Mouse (Mus musculus) limb, embryonic 15.5 days (tissue): ENCODE results near the gene Calml4. TPM values are rescaled to one million over a fixed set of nuclear protein-coding genes. Genes with fewer than 3 reads are reported as not detected.
"Not testable (repeated sequence)": the region's sequence is repeated elsewhere in the genome, so short reads cannot be mapped to it uniquely, and the experiment has no call there.

ENCODE experiments used
- ATAC-seq: fragments of 200-750 bp; cut with Nextera tagmentation; 2 replicates; pipeline ENCODE4 v1.8.0; 2017; ENCODE audit warnings: low read depth, moderate TSS enrichment; ENCODE audit not compliant: insufficient number of reproducible peaks, low FRiP score, low TSS enrichment
- H3K27ac ChIP-seq: fragments of 300-500 bp; sonication (generic); 2 replicates; pipeline ENCODE4 v1.5.1; 2015; ENCODE audit warnings: moderate library complexity, mild to moderate bottlenecking, inconsistent platforms
- H3K27me3 ChIP-seq: fragments of 300-500 bp; sonication (generic); 2 replicates; pipeline ENCODE4 v1.6.1; 2015; ENCODE audit warnings: inconsistent platforms
- H3K36me3 ChIP-seq: fragments of 300-500 bp; sonication (generic); 2 replicates; pipeline ENCODE4 v1.6.1; 2015; ENCODE audit warnings: inconsistent platforms
- H3K4me1 ChIP-seq: fragments of 300-500 bp; sonication (generic); 2 replicates; pipeline ENCODE4 v1.6.1; 2015; ENCODE audit warnings: inconsistent platforms
- H3K4me2 ChIP-seq: fragments of 300-500 bp; sonication (generic); 2 replicates; pipeline ENCODE4 v1.6.1; 2015; ENCODE audit warnings: mild to moderate bottlenecking, inconsistent platforms
- H3K4me3 ChIP-seq: fragments of 300-500 bp; sonication (generic); 2 replicates; pipeline ENCODE4 v1.5.1; 2015; ENCODE audit warnings: mild to moderate bottlenecking, inconsistent platforms
- H3K9ac ChIP-seq: fragments of 300-500 bp; sonication (generic); 2 replicates; pipeline ENCODE4 v1.6.1; 2015; ENCODE audit warnings: inconsistent platforms
- H3K9me3 ChIP-seq: fragments of 300-500 bp; sonication (generic); 2 replicates; pipeline ENCODE4 v1.6.1; 2016; ENCODE audit warnings: inconsistent platforms
- WGBS: fragments of 180-500 bp; shearing (Covaris S2); methylation state at CpG from one replicate; pipeline ENCODE4 v1.1.7; 2015; 5-methylcytosine and 5-hydroxymethylcytosine counted together
- polyA plus RNA-seq: library from polyadenylated mRNA; unstranded; fragments of >200 nt; fragmentation: Nextera tagmentation; extraction: Ambion mirVana; gene quantifications from 2 replicates; pipeline ENCODE4 v1.2.1, GENCODE M21; 2015

Calml4 gene
- polyA plus RNA-seq, 1 experiment from 2014 or later = 16.2 TPM

GRCm38 (mm10) chr9:62860866-62861265 lies 3.0 kb downstream of the Calml4 start:
- H3K9me3 ChIP-seq = no peaks in the 10 kb centered on the region
- H3K4me1 ChIP-seq = peaks cover 38% of the 10 kb centered on the region
- no peaks in the 10 kb centered on the region for H3K36me3 ChIP-seq
- H3K27ac ChIP-seq = no peak overlapping the region
- no peaks in the 10 kb centered on the region for H3K27me3 ChIP-seq
- H3K9ac ChIP-seq = no peak overlapping the region
- no peak overlapping the region for H3K4me3 ChIP-seq
- no peak overlapping the region for H3K4me2 ChIP-seq
- ATAC-seq = no peak
- WGBS = 51% methylated on average over 4 of the region's 4 CpGs

GRCm38 (mm10) chr9:62869236-62869635 lies 11.4 kb downstream of the Calml4 start:
- H3K27ac ChIP-seq, H3K4me3 ChIP-seq, H3K9ac ChIP-seq, H3K9me3 ChIP-seq, H3K27me3 ChIP-seq, H3K4me1 ChIP-seq, H3K36me3 ChIP-seq, H3K4me2 ChIP-seq, ATAC-seq: not testable (repeated sequence)
- 86% methylated on average over 4 of the region's 4 CpGs for WGBS

- H3K9me3 ChIP-seq = no peaks in the 10 kb centered on the region
- H3K36me3 ChIP-seq = no peaks in the 10 kb centered on the region
- no peaks in the 10 kb centered on the region for H3K4me1 ChIP-seq
- H3K4me3 ChIP-seq = no peak overlapping the region
- H3K27me3 ChIP-seq = no peaks in the 10 kb centered on the region
- H3K27ac ChIP-seq = no peak overlapping the region
- H3K4me2 ChIP-seq = no peak overlapping the region
- ATAC-seq = no peak
- H3K9ac ChIP-seq = no peak overlapping the region
These were observed 12.8 kb downstream of the Calml4 start for GRCm38 (mm10) chr9:62870728-62871127.

DNA sequence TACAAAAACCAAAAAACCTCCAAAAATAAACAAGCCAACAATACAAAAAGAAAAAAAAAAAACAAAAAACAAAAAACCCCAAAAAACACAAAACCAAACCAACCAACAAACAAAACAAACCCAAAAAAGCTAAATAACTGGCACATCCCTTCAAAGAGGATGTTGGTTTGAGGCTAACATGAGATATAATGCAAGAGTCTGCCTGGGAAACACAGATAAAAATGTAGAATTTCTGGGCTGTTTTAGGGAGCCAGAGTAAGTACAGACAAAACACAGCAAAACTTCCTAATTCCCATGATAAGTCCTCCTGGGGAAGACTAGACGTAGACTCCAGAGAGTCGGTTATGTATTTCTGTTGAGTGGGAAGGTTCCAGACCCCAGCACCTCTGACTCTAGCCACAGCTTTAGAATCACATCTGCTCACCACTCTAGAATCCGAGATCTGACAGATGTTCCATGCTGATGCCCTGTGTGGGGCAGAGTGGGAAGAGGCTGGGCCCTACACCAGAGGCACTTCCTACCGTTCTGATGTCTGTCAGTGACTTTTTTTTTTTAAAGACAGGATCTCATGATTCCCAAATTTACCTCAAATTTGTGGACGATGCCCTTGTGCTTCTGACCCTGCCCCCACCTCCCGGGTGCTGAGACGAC lies 19.2 kb downstream of the Calml4 start:
- Histone ChIP-seq H3K4me1 (peaks cover 5% of the 10 kb centered on the region; the same call in 1 of the 2 replicates), H3K4me2 (no peak overlapping the region), H3K36me3 (peaks cover 15% of the 10 kb centered on the region), H3K27ac (no peak overlapping the region), H3K9me3 (no peaks in the 10 kb centered on the region), H3K9ac (no peak overlapping the region), H3K27me3 (no peaks in the 10 kb centered on the region), H3K4me3 (no peak overlapping the region)
- WGBS = 74% methylated on average over 7 of the region's 7 CpGs
- ATAC-seq = no peak

DNA sequence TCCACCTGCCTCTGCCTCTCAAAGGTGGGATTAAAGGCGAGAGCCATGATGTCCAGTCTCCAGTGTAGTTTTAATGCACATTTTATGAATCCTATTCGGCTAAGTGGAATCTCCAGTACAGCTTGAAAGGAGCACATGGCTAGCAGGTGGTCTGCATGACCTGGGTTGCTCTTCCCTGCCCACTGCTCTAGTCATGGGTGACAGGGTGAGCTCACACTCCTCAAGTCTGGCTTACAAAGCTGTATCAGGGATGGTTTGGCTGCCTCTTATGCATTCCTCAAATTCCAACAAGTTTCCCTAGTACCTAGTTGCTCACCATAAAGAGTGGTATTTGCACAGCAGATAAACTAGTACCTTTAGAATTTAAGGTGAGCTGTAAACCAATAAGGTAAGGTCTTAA lies 19.9 kb downstream of the Calml4 start:
- ATAC-seq = no peak
- H3K4me2 ChIP-seq = no peak overlapping the region
- no peak overlapping the region for H3K4me3 ChIP-seq
- no peak overlapping the region for H3K9ac ChIP-seq
- H3K27ac ChIP-seq = no peak overlapping the region
- WGBS = 48% methylated on average over 2 of the region's 2 CpGs
- H3K36me3 ChIP-seq = peaks cover 20% of the 10 kb centered on the region
- peaks cover 5% of the 10 kb centered on the region; the same call in 1 of the 2 replicates for H3K4me1 ChIP-seq
- H3K9me3 ChIP-seq = no peaks in the 10 kb centered on the region
- no peaks in the 10 kb centered on the region for H3K27me3 ChIP-seq

DNA sequence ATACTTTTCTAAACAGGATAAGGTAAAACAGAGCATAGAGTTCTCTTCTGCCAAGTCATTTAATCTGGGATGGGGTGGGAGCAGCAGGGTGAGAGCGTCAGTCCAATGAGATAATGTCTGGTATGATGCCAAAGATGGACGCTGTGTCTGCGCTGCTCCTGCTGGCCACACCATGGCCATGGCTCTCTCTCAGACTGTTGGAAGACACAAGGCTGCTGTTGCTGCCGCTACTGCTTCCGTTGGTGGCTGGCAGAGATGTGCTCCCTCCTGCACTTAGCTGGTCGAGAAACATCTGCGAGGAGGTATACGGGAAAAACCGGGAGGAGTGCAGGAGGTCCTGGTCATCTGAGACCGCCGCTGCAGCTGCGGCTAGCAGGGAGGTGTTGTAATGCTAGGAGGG lies 24.0 kb downstream of the Calml4 start:
- peaks cover 47% of the 10 kb centered on the region for H3K36me3 ChIP-seq
- no peak overlapping the region for H3K9ac ChIP-seq
- H3K9me3 ChIP-seq = no peaks in the 10 kb centered on the region
- 0 out of 2 replicates have a peak overlapping the region, but pooled peaks have one; percentile 5 for H3K27ac ChIP-seq
- 76% methylated on average over 12 of the region's 12 CpGs for whole genome bisulfite sequencing
- no peaks in the 10 kb centered on the region for H3K27me3 ChIP-seq
- H3K4me1 ChIP-seq = peaks cover 5% of the 10 kb centered on the region; the same call in 1 of the 2 replicates
- H3K4me3 ChIP-seq = no peak overlapping the region
- H3K4me2 ChIP-seq = no peak overlapping the region
- ATAC-seq = no peak

GRCm38 (mm10) chr9:62894486-62894885 lies 36.6 kb downstream of the Calml4 start:
- WGBS = 82% methylated on average over 1 of the region's 1 CpGs
- no peaks in the 10 kb centered on the region for H3K9me3 ChIP-seq

DNA sequence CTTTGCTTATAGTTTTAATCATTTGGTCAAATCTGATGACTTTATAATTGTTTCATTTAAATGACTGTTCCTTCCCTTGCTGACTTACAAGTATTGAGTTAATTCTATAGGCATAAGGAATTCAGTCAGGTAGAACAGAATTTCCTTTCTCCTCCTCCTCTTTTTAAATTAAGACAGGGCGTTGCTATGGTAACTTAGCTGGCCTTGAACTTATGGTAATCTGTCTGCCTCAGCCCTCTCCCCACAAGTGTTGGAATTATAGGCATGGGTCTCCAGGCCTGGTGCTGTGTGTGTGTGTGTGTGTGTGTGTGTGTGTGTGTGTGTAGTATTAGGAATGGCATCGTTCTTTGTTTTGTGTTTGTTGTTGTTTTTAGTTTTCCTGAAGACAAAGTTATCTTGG lies 43.9 kb downstream of the Calml4 start:
- 94% methylated on average over 2 of the region's 2 CpGs for WGBS
- ATAC-seq = no peak
- Histone ChIP-seq H3K27me3 (no peaks in the 10 kb centered on the region), H3K4me2 (no peak overlapping the region), H3K4me3 (no peak overlapping the region), H3K9me3 (no peaks in the 10 kb centered on the region), H3K9ac (no peak overlapping the region), H3K4me1 (no peaks in the 10 kb centered on the region), H3K36me3 (peaks cover 35% of the 10 kb centered on the region), H3K27ac (no peak overlapping the region)

More at GRCm38 (mm10) chr9:62894486-62894885, 36.6 kb downstream of the Calml4 start:
- no peak overlapping the region for H3K9ac ChIP-seq
- H3K4me2 ChIP-seq = no peak overlapping the region
- no peak for ATAC-seq
- no peak overlapping the region for H3K27ac ChIP-seq
- no peaks in the 10 kb centered on the region for H3K27me3 ChIP-seq
- no peaks in the 10 kb centered on the region for H3K4me1 ChIP-seq
- no peak overlapping the region for H3K4me3 ChIP-seq
- peaks cover 54% of the 10 kb centered on the region for H3K36me3 ChIP-seq

GRCm38 (mm10) chr9:62903841-62904240 lies 46.0 kb downstream of the Calml4 start:
- Histone ChIP-seq H3K27ac (0 out of 2 replicates have a peak overlapping the region, but pooled peaks have one; percentile 3), H3K4me1 (no peaks in the 10 kb centered on the region), H3K4me3 (no peak overlapping the region), H3K36me3 (peaks cover 29% of the 10 kb centered on the region), H3K9me3 (no peaks in the 10 kb centered on the region), H3K27me3 (no peaks in the 10 kb centered on the region), H3K4me2 (no peak overlapping the region), H3K9ac (no peak overlapping the region)
- WGBS = 91% methylated on average over 2 of the region's 2 CpGs
- ATAC-seq = no peak

DNA sequence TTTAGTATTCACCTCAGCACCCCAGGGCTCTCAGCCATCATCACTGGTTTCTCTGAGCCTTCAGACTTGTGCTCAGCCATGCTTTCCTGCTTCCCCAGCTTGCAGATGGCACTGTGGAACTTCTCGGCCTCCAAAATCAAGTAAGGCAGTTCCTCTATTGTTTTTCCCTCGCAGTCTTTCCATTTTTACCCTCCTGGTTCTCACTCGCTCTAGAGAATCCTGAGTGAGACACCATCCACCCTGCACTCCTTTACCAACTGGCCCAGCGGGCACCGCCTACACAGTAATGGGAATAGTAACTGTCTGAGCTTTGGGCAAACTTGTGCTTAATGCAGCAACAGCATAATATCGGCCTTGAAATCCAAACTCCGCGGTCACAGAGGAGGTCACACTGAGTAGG lies 47.2 kb downstream of the Calml4 start:
- H3K27me3 ChIP-seq = no peaks in the 10 kb centered on the region
- no peaks in the 10 kb centered on the region for H3K9me3 ChIP-seq
- H3K4me1 ChIP-seq = no peaks in the 10 kb centered on the region
- H3K27ac ChIP-seq = no peak overlapping the region
- 95% methylated on average over 8 of the region's 8 CpGs for WGBS
- H3K4me3 ChIP-seq = no peak overlapping the region
- no peak for ATAC-seq
- H3K4me2 ChIP-seq = no peak overlapping the region
- H3K36me3 ChIP-seq = peaks cover 35% of the 10 kb centered on the region
- no peak overlapping the region for H3K9ac ChIP-seq

GRCm38 (mm10) chr9:62913390-62914069 lies 55.6 kb downstream of the Calml4 start:
- no peaks in the 10 kb centered on the region for H3K9me3 ChIP-seq
- H3K36me3 ChIP-seq = peaks cover 54% of the 10 kb centered on the region
- H3K4me1 ChIP-seq = no peaks in the 10 kb centered on the region
- no peak for ATAC-seq
- H3K9ac ChIP-seq = no peak overlapping the region
- no peak overlapping the region for H3K4me2 ChIP-seq
- 80% methylated on average over 5 of the region's 5 CpGs for WGBS
- no peaks in the 10 kb centered on the region for H3K27me3 ChIP-seq
- H3K27ac ChIP-seq = no peak overlapping the region
- no peak overlapping the region for H3K4me3 ChIP-seq

- Histone ChIP-seq H3K4me3 (no peak overlapping the region), H3K4me1 (no peaks in the 10 kb centered on the region), H3K27ac (no peak overlapping the region), H3K9ac (no peak overlapping the region), H3K27me3 (no peaks in the 10 kb centered on the region), H3K9me3 (no peaks in the 10 kb centered on the region), H3K36me3 (peaks cover 43% of the 10 kb centered on the region), H3K4me2 (no peak overlapping the region)
- ATAC-seq = no peak
- 100% methylated on average over 1 of the region's 1 CpGs for WGBS
These were observed 59.2 kb downstream of the Calml4 start for GRCm38 (mm10) chr9:62917059-62917458.
